Comparison of ENCODE assay signal across 8 mouse cellular contexts in the genomic region with DNA sequence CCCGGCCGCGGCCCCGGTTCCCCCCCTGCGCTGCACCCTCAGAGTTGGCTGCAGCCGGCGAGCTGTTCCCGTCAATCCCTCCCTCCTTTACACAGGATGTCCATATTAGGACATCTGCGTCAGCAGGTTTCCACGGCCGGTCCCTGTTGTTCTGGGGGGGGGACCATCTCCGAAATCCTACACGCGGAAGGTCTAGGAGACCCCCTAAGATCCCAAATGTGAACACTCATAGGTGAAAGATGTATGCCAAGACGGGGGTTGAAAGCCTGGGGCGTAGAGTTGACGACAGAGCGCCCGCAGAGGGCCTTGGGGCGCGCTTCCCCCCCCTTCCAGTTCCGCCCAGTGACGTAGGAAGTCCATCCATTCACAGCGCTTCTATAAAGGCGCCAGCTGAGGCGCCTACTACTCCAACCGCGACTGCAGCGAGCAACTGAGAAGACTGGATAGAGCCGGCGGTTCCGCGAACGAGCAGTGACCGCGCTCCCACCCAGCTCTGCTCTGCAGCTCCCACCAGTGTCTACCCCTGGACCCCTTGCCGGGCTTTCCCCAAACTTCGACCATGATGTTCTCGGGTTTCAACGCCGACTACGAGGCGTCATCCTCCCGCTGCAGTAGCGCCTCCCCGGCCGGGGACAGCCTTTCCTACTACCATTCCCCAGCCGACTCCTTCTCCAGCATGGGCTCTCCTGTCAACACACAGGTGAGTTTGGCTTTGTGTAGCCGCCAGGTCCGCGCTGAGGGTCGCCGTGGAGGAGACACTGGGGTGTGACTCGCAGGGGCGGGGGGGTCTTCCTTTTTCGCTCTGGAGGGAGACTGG. TPM values are rescaled to one million over a fixed set of nuclear protein-coding genes. Genes with fewer than 3 reads are reported as not detected.
DNase-seq lines count a peak whose midpoint lies in the region; ATAC-seq and TF ChIP-seq lines count a peak whose summit lies in the region.

Gene Fos, plus strand, starts transcription at position 410 of the 817 bp plus-strand sequence.

- H3K4me3 ChIP-seq in G1E (ENCODE audit: low read depth, low read length), result peak within 1 kb of the TSS; percentile 73
- H3K4me3 ChIP-seq in forebrain, postnatal 0 days (ENCODE audit: low read depth, low read length), result peak within 1 kb of the TSS; percentile 50
- peak within 1 kb of the TSS; percentile 63 for H3K4me3 ChIP-seq in lung, embryonic 15.5 days
- H3K4me3 ChIP-seq in olfactory bulb, adult 2 months (ENCODE audit: insufficient read depth, low read depth, low read length), result peak within 1 kb of the TSS; percentile 67
- H3K4me3 ChIP-seq in thymus, adult 2 months (ENCODE audit: control insufficient read depth, insufficient read depth, low read length), result peak within 1 kb of the TSS; percentile 74

- peak within 1 kb of the TSS; percentile 98 for H3K4me2 ChIP-seq in forebrain, postnatal 0 days (ENCODE audit: low read depth)
- H3K4me2 ChIP-seq in lung, embryonic 15.5 days, result peak within 1 kb of the TSS; percentile 99

- peaks cover 3% of the 10 kb centered on the region for H3K36me3 ChIP-seq in G1E (replicated peaks)
- H3K36me3 ChIP-seq in forebrain, postnatal 0 days (ENCODE audit: insufficient read depth), result no peaks in the 10 kb centered on the region
- H3K36me3 ChIP-seq in lung, embryonic 15.5 days, result no peaks in the 10 kb centered on the region
- no peaks in the 10 kb centered on the region for H3K36me3 ChIP-seq in thymus, adult 2 months (ENCODE audit: control insufficient read depth, insufficient read depth, low read length)

- H3K4me1 ChIP-seq in G1E (ENCODE audit: insufficient read depth, low read depth, low read length), result peaks cover 63% of the 10 kb centered on the region
- H3K4me1 ChIP-seq in forebrain, postnatal 0 days (ENCODE audit: insufficient read depth), result 0 out of 2 replicates have a peak, but pooled peaks cover 5% of the 10 kb centered on the region
- H3K4me1 ChIP-seq in lung, embryonic 15.5 days, result peaks cover 32% of the 10 kb centered on the region
- H3K4me1 ChIP-seq in olfactory bulb, adult 2 months (ENCODE audit: control insufficient read depth, insufficient read depth, low read length), result peaks cover 19% of the 10 kb centered on the region
- H3K4me1 ChIP-seq in thymus, adult 2 months (replicated peaks; ENCODE audit: control insufficient read depth, insufficient read depth, low read length), result peaks cover 22% of the 10 kb centered on the region

- WGBS in forebrain, postnatal 0 days, result under 1% methylated on average over 56 of the region's 56 CpGs
- WGBS in lung, embryonic 15.5 days, result under 1% methylated on average over 56 of the region's 56 CpGs
- WGBS in olfactory bulb, adult 2 months, result under 1% methylated on average over 56 of the region's 56 CpGs
- WGBS in thymus, adult 2 months, result under 1% methylated on average over 56 of the region's 56 CpGs

- peak within 1 kb of the TSS; percentile 9; the same call in 1 of the 2 replicates for H3K27ac ChIP-seq in forebrain, postnatal 0 days (ENCODE audit: low read depth, low read length)
- peak within 1 kb of the TSS; percentile 71 for H3K27ac ChIP-seq in lung, embryonic 15.5 days
- H3K27ac ChIP-seq in olfactory bulb, adult 2 months (ENCODE audit: insufficient read depth, low read depth, low read length), result peak within 1 kb of the TSS; percentile 98
- H3K27ac ChIP-seq in thymus, adult 2 months (ENCODE audit: control insufficient read depth, insufficient read depth, low read length), result 0 out of 2 replicates have a peak within 1 kb of the TSS, but pooled peaks have one; percentile 14

- peak; percentile 97 for TF ChIP-seq POLR2A in olfactory bulb, adult 2 months (IDR thresholded peaks at IDR 0.05; ENCODE audit: insufficient read depth, low read depth, low read length)
- peak; percentile 78; the same call in 1 of the 2 replicates for TF ChIP-seq POLR2A in thymus, adult 2 months (IDR thresholded peaks at IDR 0.05; ENCODE audit: control insufficient read depth, extremely low read depth, insufficient read depth, low read length, poor library complexity)

- no peak for TF ChIP-seq CTCF in G1E (IDR thresholded peaks at IDR 0.05; ENCODE audit: low read depth, low read length)
- no peak for TF ChIP-seq CTCF in forebrain, postnatal 0 days (IDR thresholded peaks at IDR 0.05; ENCODE audit: low read depth)
- no peak for TF ChIP-seq CTCF in olfactory bulb, adult 2 months (IDR thresholded peaks at IDR 0.05; ENCODE audit: insufficient read depth, low read depth, low read length)
- no peak for TF ChIP-seq CTCF in thymus, adult 2 months (IDR thresholded peaks at IDR 0.05; ENCODE audit: borderline replicate concordance, control insufficient read depth, extremely low read depth, insufficient read depth, low read length, poor library complexity)

- H3K9ac ChIP-seq in forebrain, postnatal 0 days, result peak within 1 kb of the TSS; percentile 54
- H3K9ac ChIP-seq in lung, embryonic 15.5 days, result peak within 1 kb of the TSS; percentile 48

- peak; percentile 97 for DNase-seq in G1E (ENCODE audit: low spot score)
- peak; percentile 89 for DNase-seq in cerebellum, adult 18-20 months
- peak; percentile 92 for DNase-seq in forebrain, postnatal 0 days
- peak; percentile 91 for DNase-seq in heart, postnatal 4 days
- DNase-seq in layer of hippocampus, adult 8-10 months (ENCODE audit: low spot score in 2 of 2), result peak; percentile 80 to 87
- peak; percentile 82 for DNase-seq in thymus, adult 2 months

- no peaks in the 10 kb centered on the region for H3K9me3 ChIP-seq in G1E (replicated peaks)
- no peaks in the 10 kb centered on the region for H3K9me3 ChIP-seq in forebrain, postnatal 0 days (ENCODE audit: low read length)
- H3K9me3 ChIP-seq in lung, embryonic 15.5 days, result no peaks in the 10 kb centered on the region

- ATAC-seq in G1E (ENCODE audit: extremely low read depth, insufficient number of reproducible peaks, low FRiP score, poor library complexity, severe bottlenecking), result peak; percentile 86
- peak; percentile 90 for ATAC-seq in forebrain, postnatal 0 days
- ATAC-seq in lung, embryonic 15.5 days (ENCODE audit: borderline replicate concordance, extremely low read depth, low FRiP score, low TSS enrichment), result peak; percentile 90

- peaks cover 72% of the 10 kb centered on the region for H3K27me3 ChIP-seq in G1E (ENCODE audit: insufficient read depth, low read length)
- peaks cover 10% of the 10 kb centered on the region; the same call in 1 of the 2 replicates for H3K27me3 ChIP-seq in forebrain, postnatal 0 days (ENCODE audit: insufficient read depth, low read length)
- peaks cover 29% of the 10 kb centered on the region for H3K27me3 ChIP-seq in lung, embryonic 15.5 days
- peaks cover 11% of the 10 kb centered on the region for H3K27me3 ChIP-seq in thymus, adult 2 months (ENCODE audit: control insufficient read depth, insufficient read depth, low read length)

RNA-seq across cellular contexts. Expression of gene Fos, which starts in this region (rescaled TPM):
- total RNA-seq in G1E (2014; fragmentation: Nextera tagmentation) (8.7 and 10.2 TPM in 2 replicates), G1E (2017) (18.3 and 18.5 TPM in 2 replicates)
- polyA plus RNA-seq in G1E (2012), result 3.7 and 4.0 TPM in 2 replicates
- 14.2 and 18.0 TPM in 2 replicates for total RNA-seq in forebrain, postnatal 0 days (2014; rRNA removed)
- polyA plus RNA-seq in forebrain, postnatal 0 days (2015; fragmentation: Nextera tagmentation; extraction: Ambion mirVana), result 9.3 and 9.6 TPM in 2 replicates
- total RNA-seq in heart, postnatal 4 days (2021), result 1 to 10 TPM; 5.6 to 9.9 TPM
- 10 to 100 TPM; 14.4 to 24.7 (median 21.0) TPM for total RNA-seq in layer of hippocampus, adult 8-10 months (2022)
- polyA plus RNA-seq in lung, embryonic 15.5 days (2015; fragmentation: Nextera tagmentation; extraction: Ambion mirVana), result 5.5 and 5.7 TPM in 2 replicates
- polyA plus RNA-seq in olfactory bulb, adult 2 months (2012; ENCODE audit: insufficient read depth, insufficient read length, low replicate concordance, missing spikeins), result not detected in 2 replicates
- 12.1 and 12.6 TPM in 2 replicates for polyA plus RNA-seq in thymus, adult 2 months (2012; rRNA removed)

Comparison
In these comparisons a context has a peak if more than half of its experiments do, and no peak if none do; other contexts are left out.
1. Peak in every context shown above with its lines: DNase-seq, ATAC-seq, H3K4me3 ChIP-seq and H3K27ac ChIP-seq.
2. H3K27ac ChIP-seq: peak in every context shown above with its lines; median percentile 98 in olfactory bulb, adult 2 months; 71 in lung, embryonic 15.5 days; 14 in thymus, adult 2 months; 9 in forebrain, postnatal 0 days.